Mouse (Mus musculus) embryonic fibroblast, embryonic 13.5 days (primary cell): ENCODE results near the gene Lyrm1.

Experiments
- CTCF ChIP-seq: IDR thresholded peaks from 2 replicates; pipeline ENCODE4 v1.5.1; 2011; ENCODE audit warnings: mild to moderate bottlenecking, control low read depth, low read length, moderate library complexity, borderline replicate concordance; ENCODE audit not compliant: insufficient read depth
- POLR2A ChIP-seq: IDR thresholded peaks from 2 replicates; pipeline ENCODE4 v1.6.1; 2011; ENCODE audit warnings: low read depth, mild to moderate bottlenecking, control low read depth, low read length, moderate library complexity

- TF ChIP-seq CTCF (no peak), POLR2A (no peak)
Observed at GRCm38 (mm10) chr7:119894818-119895544, 680 bp upstream of the Lyrm1 start.
